Mouse (Mus musculus) spleen, adult 2 months (tissue): ENCODE results near the gene Sorbs1.

ENCODE experiments used
- CTCF ChIP-seq: fragments of 200-500 bp; IDR thresholded peaks from 2 replicates; pipeline ENCODE4 v1.5.1; 2011; ENCODE audit warnings: mild to moderate bottlenecking, inconsistent platforms; ENCODE audit not compliant: insufficient read depth, insufficient read length, insufficient replicate concordance; ENCODE audit errors: extremely low read depth
- POLR2A ChIP-seq: fragments of 200-500 bp; IDR thresholded peaks from 2 replicates; pipeline ENCODE4 v1.6.1; 2011; ENCODE audit warnings: low read depth, low read length, inconsistent platforms

- TF ChIP-seq CTCF (no peak), POLR2A (no peak)
Measured at GRCm38 (mm10) chr19:40429169-40429568, 84.4 kb downstream of the Sorbs1 start.
